In the genomic region with DNA sequence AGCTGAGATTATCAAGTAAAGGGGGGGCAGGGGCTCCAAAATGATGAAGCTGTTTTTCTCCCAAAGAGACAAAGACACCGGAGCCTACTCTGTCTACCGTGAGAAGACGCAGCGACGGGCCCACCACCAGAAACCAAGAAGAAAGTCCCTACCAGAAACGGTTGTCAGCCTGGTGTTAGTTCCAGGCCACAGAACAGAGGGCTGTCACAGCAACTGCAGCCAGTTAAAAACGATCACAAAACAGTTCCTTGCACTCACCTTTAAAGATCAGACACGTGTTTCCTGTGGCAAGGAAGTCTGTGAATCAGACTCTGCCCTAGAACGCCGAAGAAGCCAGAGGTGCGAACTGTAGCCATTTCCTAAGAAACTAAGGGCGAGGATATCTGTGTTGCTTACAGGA, we compare ENCODE assay signal across 18 mouse cellular contexts. TPM values are rescaled to one million over a fixed set of nuclear protein-coding genes. Genes with fewer than 3 reads are reported as not detected.
DNase-seq lines count a peak whose midpoint lies in the region; TF ChIP-seq lines count a peak whose summit lies in the region.
"Had no signal": no experiment of that assay in that cellular context is flagged by ENCODE, and none has a peak within 500 bp of the region (broad histone marks: within the 10 kb centered on the region; RNA-seq: fewer than 3 reads in every experiment).

No protein-coding gene starts in this region.

- 45% methylated on average over 12 of the region's 12 CpGs for WGBS in small intestine, adult 2 months

- H3K36me3 ChIP-seq in small intestine, adult 2 months (ENCODE audit: control insufficient read depth, insufficient read depth, low read length), result no peaks in the 10 kb centered on the region
- H3K36me3 ChIP-seq: embryonic facial prominence, embryonic 10.5 days; G1E; heart, embryonic 12.5 days; liver, embryonic 12.5 days had no signal

- no peaks in the 10 kb centered on the region for H3K4me1 ChIP-seq in small intestine, adult 2 months (ENCODE audit: control insufficient read depth, insufficient read depth, insufficient read length, low read length)
- H3K4me1 ChIP-seq: liver, embryonic 12.5 days had no signal

- no peak for TF ChIP-seq CTCF in small intestine, adult 2 months (IDR thresholded peaks at IDR 0.05; ENCODE audit: extremely low read depth, insufficient read length, insufficient replicate concordance, low read depth, low read length)

- no peak for TF ChIP-seq POLR2A in small intestine, adult 2 months (IDR thresholded peaks at IDR 0.05; ENCODE audit: low read depth, low read length)

- no peaks in the 10 kb centered on the region for H3K27me3 ChIP-seq in small intestine, adult 2 months (ENCODE audit: control insufficient read depth, insufficient read depth, low read length)
- H3K27me3 ChIP-seq: heart, embryonic 12.5 days; liver, embryonic 12.5 days had no signal

- H3K27ac ChIP-seq in small intestine, adult 2 months (ENCODE audit: insufficient read depth, low read depth, low read length), result 0 out of 2 replicates have a peak overlapping the region, but pooled peaks have one; percentile 62
- H3K27ac ChIP-seq: embryonic facial prominence, embryonic 10.5 days; liver, embryonic 12.5 days had no signal

- peak; percentile 29 to 38 for DNase-seq in spleen, adult 18-20 months
- DNase-seq in spleen, adult 12 weeks (ENCODE audit: low spot score), result no peak
- peak; percentile 81 for DNase-seq in CD4-positive, CD25-positive, alpha-beta regulatory T cell, adult 2 months (ENCODE audit: low read depth, low spot score)
- DNase-seq in induced T-regulatory cell, adult 2 months (ENCODE audit: low read depth), result peak; percentile 87
- DNase-seq in frontal cortex, postnatal 25 days (ENCODE audit: low spot score in 2 of 2), result no peak
- DNase-seq in adrenal gland, adult 8-10 months, result no peak
- DNase-seq: adrenal gland, adult 2 months; cerebellum, adult 11 months; cerebellum, postnatal 36 days; kidney, adult 18-20 months; kidney, postnatal 10 days; lung, embryonic 14.5 days; right cerebral cortex, postnatal 4 days had no signal

- H3K4me3 ChIP-seq in small intestine, adult 2 months (ENCODE audit: low read depth, low read length), result no peak overlapping the region
- H3K4me3 ChIP-seq: embryonic facial prominence, embryonic 10.5 days; heart, embryonic 12.5 days; liver, embryonic 12.5 days had no signal

RNA-seq across cellular contexts. Expression of gene Otulin, which starts 10.7 kb away (rescaled TPM):
- 14.4 and 31.8 TPM in 2 replicates for polyA plus RNA-seq in small intestine, adult 2 months (2012; rRNA removed)
- 10 to 100 TPM; 37.2 to 42.8 (median 40.0) TPM for total RNA-seq in adrenal gland, adult 8-10 months (2022)

RNA-seq across cellular contexts. Expression of gene Otulinl, which starts 40.2 kb away (rescaled TPM):
- polyA plus RNA-seq in small intestine, adult 2 months (2012; rRNA removed), result 1.8 and 3.0 TPM in 2 replicates
- 10 to 100 TPM in 1 of 4 experiments, 1 to 10 TPM in 3; 4.5 to 14.4 (median 7.6) TPM for total RNA-seq in adrenal gland, adult 8-10 months (2022)
- total RNA-seq: G1E had no signal
- polyA plus RNA-seq: G1E had no signal

Comparison
In these comparisons a context has a peak if more than half of its experiments do, and no peak if none do; other contexts are left out.
1. DNase-seq: peak in spleen, adult 18-20 months (2 of 2), CD4-positive, CD25-positive, alpha-beta regulatory T cell, adult 2 months (single experiment) and induced T-regulatory cell, adult 2 months (single experiment); none in spleen, adult 12 weeks (single experiment), frontal cortex, postnatal 25 days (0 of 2) and adrenal gland, adult 8-10 months (single experiment).